Mouse (Mus musculus) intestine, embryonic 14.5 days (tissue): ENCODE results near the gene Unc13a. TPM values are rescaled to one million over a fixed set of nuclear protein-coding genes. Genes with fewer than 3 reads are reported as not detected.

Experiments used
- ATAC-seq: fragments of 200-750 bp; cut with Nextera tagmentation; replicated peaks from 2 replicates; pipeline ENCODE4 v1.8.0; 2017; ENCODE audit warnings: low read depth, moderate number of reproducible peaks, moderate TSS enrichment, moderate library complexity; ENCODE audit not compliant: low FRiP score, low TSS enrichment
- DNase-seq: peaks from one replicate; pipeline ENCODE4 v3.0.0-alpha.2; 2018; ENCODE audit warnings: low spot score
- H3K27ac ChIP-seq: fragments of 300-500 bp; sonication (generic); 2 replicates; pipeline ENCODE4 v1.5.1; 2014; ENCODE audit warnings: low read depth, mild to moderate bottlenecking, control low read depth
- H3K27me3 ChIP-seq: fragments of 300-500 bp; sonication (generic); replicated peaks from 2 replicates; pipeline ENCODE4 v1.6.1; 2014; ENCODE audit warnings: low read length, control low read depth; ENCODE audit not compliant: control insufficient read depth, insufficient read depth
- H3K36me3 ChIP-seq: fragments of 300-500 bp; sonication (generic); 2 replicates; pipeline ENCODE4 v1.6.1; 2014; ENCODE audit warnings: low read length, control low read depth; ENCODE audit not compliant: control insufficient read depth, insufficient read depth
- H3K4me1 ChIP-seq: fragments of 300-500 bp; sonication (generic); replicated peaks from 2 replicates; pipeline ENCODE4 v1.6.1; 2014; ENCODE audit warnings: low read length, control low read depth, mixed read lengths; ENCODE audit not compliant: control insufficient read depth, insufficient read depth
- H3K4me2 ChIP-seq: fragments of 300-500 bp; sonication (generic); 2 replicates; pipeline ENCODE4 v1.6.1; 2014; ENCODE audit warnings: low read length
- H3K4me3 ChIP-seq: fragments of 300-500 bp; sonication (generic); 2 replicates; pipeline ENCODE4 v1.5.1; 2014; ENCODE audit warnings: low read depth, low read length, control low read depth, mixed read lengths
- H3K9ac ChIP-seq: fragments of 300-500 bp; sonication (generic); 2 replicates; pipeline ENCODE4 v1.6.1; 2014; ENCODE audit warnings: mild to moderate bottlenecking, low read length
- H3K9me3 ChIP-seq: fragments of 300-500 bp; sonication (generic); 2 replicates; pipeline ENCODE4 v1.6.1; 2016; ENCODE audit warnings: low read length, control low read depth; ENCODE audit not compliant: control insufficient read depth
- WGBS: fragments of 180-500 bp; shearing (Covaris S2); extraction: QIAGEN DNeasy Blood & Tissue Kit; methylation state at CpG from one replicate; pipeline ENCODE4 v1.1.7; 2014; 5-methylcytosine and 5-hydroxymethylcytosine counted together
- polyA plus RNA-seq: library from polyadenylated mRNA; unstranded; fragments of >200 nt; fragmentation: Nextera tagmentation; extraction: Ambion mirVana; gene quantifications from 2 replicates; pipeline ENCODE4 v1.2.1, GENCODE M21; 2014

Unc13a gene
- polyA plus RNA-seq, 1 experiment from 2014 or later: 2.4 TPM

DNA sequence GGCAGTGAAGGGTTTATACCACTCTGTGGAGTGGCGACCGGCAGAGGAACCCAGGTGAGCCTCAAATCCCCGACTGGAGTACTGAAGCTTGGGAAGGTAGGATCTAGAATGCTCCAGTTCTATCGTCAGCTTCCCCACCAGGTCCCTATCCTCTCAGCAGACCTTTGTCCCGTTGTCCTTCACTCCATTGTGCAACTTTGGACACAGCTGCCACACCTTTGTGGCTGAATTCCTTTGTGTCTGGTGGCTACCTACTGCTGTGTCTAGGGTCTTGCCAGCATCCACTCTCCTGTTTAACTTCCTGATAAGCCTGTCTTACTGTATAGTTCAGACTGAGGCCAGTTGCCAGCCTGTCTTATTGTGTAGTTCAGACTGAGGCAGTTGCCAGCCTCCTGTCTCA is 59.4 kb downstream of the Unc13a start:
- WGBS: 40% methylated on average over 5 of the region's 5 CpGs

DNA sequence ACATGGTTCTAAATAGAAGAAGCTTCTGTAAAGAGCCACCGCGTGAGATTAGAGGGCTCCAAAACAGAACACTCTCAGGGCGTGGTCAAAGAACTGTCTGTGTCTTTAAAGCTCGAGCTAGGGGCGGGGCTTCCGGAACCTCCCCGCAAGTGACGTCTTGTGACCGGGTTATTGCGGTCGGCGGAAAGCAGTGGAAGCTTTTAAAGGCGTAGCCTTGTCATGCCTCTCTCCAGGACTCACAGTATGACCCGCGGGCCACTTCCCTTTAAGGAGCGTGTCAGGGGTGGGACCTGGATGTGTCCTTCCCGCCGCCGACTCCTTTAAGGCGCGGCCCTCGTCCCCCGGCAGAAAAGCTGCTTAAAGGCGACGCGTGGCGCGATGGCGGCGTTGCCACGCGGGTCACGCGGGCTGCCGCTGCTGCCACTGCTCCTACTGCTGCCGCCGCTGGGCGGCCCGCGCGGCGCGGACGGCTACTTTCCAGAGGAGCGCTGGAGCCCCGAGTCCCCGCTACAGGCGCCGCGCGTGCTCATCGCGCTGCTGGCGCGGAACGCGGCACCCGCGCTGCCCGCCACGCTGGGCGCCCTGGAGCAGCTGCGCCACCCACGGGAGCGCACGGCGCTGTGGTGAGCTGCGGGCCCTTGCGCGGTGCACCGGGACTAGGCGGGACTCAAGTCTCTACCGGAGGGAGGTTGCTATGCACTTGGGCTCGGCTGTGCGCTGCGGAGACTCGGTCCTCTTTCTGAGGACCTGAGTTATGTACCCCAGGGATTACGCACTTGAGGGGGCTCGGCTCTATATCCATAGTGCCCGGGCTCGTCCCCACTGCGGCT is 60.5 kb downstream of the Unc13a start, which contains the start of gene Colgalt1:
TSS of gene Colgalt1 (plus strand) at position 177 of the 830 bp plus-strand sequence.
- H3K9ac ChIP-seq: peak within 1 kb of the TSS; percentile 78
- no peaks in the 10 kb centered on the region for H3K27me3 ChIP-seq
- H3K36me3 ChIP-seq: peaks cover 32% of the 10 kb centered on the region
- H3K4me1 ChIP-seq: peaks cover 10% of the 10 kb centered on the region
- H3K9me3 ChIP-seq: no peaks in the 10 kb centered on the region
- peak within 1 kb of the TSS; percentile 83 for H3K4me2 ChIP-seq
- peak; percentile 96 for DNase-seq
- peak; percentile 99 for ATAC-seq
- H3K4me3 ChIP-seq: peak within 1 kb of the TSS; percentile 84
- peak within 1 kb of the TSS; percentile 84 for H3K27ac ChIP-seq
- under 1% methylated on average over 82 of the region's 82 CpGs for WGBS

More for the DNA sequence above, 59.4 kb downstream of the Unc13a start:
- Histone ChIP-seq H3K4me2 (peak overlapping the region; percentile 83), H3K9ac (peak overlapping the region; percentile 78), H3K9me3 (no peaks in the 10 kb centered on the region), H3K27ac (no peak overlapping the region), H3K27me3 (no peaks in the 10 kb centered on the region), H3K4me1 (peaks cover 10% of the 10 kb centered on the region), H3K4me3 (peak overlapping the region; percentile 84), H3K36me3 (peaks cover 42% of the 10 kb centered on the region)
- no peak for DNase-seq
- no peak for ATAC-seq

- Histone ChIP-seq H3K27ac (no peak overlapping the region), H3K9ac (no peak overlapping the region), H3K9me3 (no peaks in the 10 kb centered on the region), H3K36me3 (no peaks in the 10 kb centered on the region), H3K4me1 (peaks cover 14% of the 10 kb centered on the region), H3K4me3 (no peak overlapping the region), H3K4me2 (no peak overlapping the region), H3K27me3 (0 out of 2 replicates have a peak, but pooled peaks cover 6% of the 10 kb centered on the region)
- WGBS: 55% methylated on average over 7 of the region's 7 CpGs
- no peak for DNase-seq
- no peak for ATAC-seq
Observed at GRCm38 (mm10) chr8:71604021-71604420, 67.5 kb downstream of the Unc13a start.

DNA sequence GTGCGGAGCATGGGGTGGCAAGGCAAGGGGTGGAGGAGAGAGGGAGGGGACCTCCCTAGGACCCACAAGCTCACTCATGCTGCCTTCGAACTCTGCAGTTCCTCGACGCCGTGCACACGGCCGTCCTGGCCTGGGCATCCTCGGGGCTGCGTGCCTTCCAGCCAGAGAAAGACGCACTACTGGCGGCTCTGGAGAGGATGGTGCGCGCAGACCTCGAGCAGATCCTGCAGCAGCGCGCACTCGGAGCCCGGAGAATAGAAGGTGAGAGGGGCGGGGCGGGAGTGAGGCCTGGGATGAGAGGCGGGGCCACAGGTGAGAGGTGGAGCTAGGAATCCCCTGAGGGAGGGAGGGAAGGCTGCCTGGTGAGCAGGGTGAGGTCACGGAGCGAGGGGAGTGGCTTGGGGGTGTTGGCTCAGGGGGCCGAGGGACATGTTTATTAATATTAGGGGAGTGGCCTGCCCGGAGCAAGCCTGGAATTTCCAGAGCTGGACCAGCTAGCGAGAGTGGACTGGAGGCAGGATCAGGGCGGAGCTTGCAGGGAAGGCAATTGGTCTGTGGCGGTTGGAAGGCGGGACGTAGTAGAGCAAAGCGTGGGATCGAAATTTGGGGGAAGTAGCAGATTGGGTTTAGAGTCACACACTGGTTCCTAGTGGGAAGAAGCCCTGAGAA is 68.8 kb downstream of the Unc13a start:
- Histone ChIP-seq H3K4me3 (peak overlapping the region; percentile 29), H3K4me2 (peak overlapping the region; percentile 65), H3K9me3 (no peaks in the 10 kb centered on the region), H3K27ac (no peak overlapping the region), H3K27me3 (0 out of 2 replicates have a peak, but pooled peaks cover 6% of the 10 kb centered on the region), H3K9ac (peak overlapping the region; percentile 20), H3K4me1 (peaks cover 14% of the 10 kb centered on the region), H3K36me3 (no peaks in the 10 kb centered on the region)
- ATAC-seq (peak; percentile 87), DNase-seq (peak; percentile 89)
- under 1% methylated on average over 31 of the region's 32 CpGs for WGBS

DNA sequence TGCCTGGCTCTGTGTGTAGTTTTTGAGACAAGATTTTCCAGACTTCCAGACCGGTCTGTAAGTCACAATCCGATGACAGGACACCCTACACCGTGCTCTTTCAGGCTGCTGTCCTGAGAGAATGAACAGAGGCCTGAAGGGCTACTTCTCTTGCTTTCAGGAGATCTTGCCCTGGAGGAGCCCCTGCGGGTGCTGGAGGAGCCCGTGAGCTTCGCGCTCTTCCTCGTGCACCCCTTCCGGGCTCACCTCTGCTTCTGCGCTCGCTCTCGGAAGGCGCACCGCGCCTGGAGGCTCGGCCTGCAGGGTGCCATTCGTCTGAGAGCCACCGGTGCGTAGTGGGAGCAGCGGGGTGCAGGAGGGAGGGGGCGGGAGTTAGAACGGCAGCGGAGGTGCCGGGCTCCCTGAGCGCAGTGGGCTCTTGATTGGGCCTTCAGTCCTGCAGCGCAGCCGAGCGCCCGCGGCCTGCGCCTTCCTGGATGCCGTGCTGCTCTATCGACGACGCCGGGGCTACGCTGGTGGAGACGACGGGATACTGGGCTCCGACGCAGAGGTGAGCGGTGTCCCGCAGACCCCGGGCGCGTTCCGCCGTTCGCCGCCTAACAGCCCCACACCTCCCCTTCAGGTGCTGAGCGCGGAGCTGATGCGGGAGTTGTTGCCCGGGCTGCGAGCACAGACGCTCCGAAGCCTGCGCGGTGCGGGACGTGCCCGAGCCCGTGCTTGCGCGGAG is 69.5 kb downstream of the Unc13a start:
- H3K9ac ChIP-seq: peak overlapping the region; percentile 20
- peak; percentile 0; the same call in 1 of the 2 replicates for ATAC-seq
- WGBS: 4% methylated on average over 56 of the region's 65 CpGs

DNA sequence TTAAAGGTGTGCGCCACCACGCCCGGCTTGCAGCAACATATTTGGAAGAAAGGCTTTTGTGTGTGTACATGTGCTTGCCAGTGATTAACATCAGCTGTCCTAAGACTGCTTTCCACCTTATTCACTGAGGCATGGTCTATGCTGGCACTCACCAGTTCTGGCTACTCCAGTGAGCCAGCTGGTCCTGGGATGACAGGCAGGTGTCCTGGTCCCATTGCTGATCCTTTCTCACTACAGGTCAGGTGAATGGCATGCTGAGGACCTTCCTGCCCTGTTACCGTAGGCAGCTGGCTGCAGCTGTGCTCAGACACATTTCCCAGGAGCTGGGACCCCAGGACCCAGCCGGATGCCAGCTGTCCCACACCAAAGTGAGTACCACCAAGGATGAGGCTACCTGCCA is 72.7 kb downstream of the Unc13a start:
- H3K9me3 ChIP-seq: no peaks in the 10 kb centered on the region
- WGBS: 90% methylated on average over 5 of the region's 5 CpGs
- H3K4me3 ChIP-seq: no peak overlapping the region
- ATAC-seq: no peak
- H3K4me1 ChIP-seq: peaks cover 14% of the 10 kb centered on the region
- H3K27ac ChIP-seq: no peak overlapping the region
- H3K36me3 ChIP-seq: no peaks in the 10 kb centered on the region; the same call in 1 of the 2 replicates
- H3K4me2 ChIP-seq: no peak overlapping the region
- 0 out of 2 replicates have a peak, but pooled peaks cover 6% of the 10 kb centered on the region for H3K27me3 ChIP-seq
- no peak for DNase-seq
- no peak overlapping the region for H3K9ac ChIP-seq

More for the DNA sequence above, 69.5 kb downstream of the Unc13a start:
- Histone ChIP-seq H3K36me3 (no peaks in the 10 kb centered on the region), H3K4me3 (peak overlapping the region; percentile 29), H3K27me3 (0 out of 2 replicates have a peak, but pooled peaks cover 6% of the 10 kb centered on the region), H3K9me3 (no peaks in the 10 kb centered on the region), H3K4me1 (peaks cover 14% of the 10 kb centered on the region), H3K4me2 (peak overlapping the region; percentile 65), H3K27ac (no peak overlapping the region)
- peak; percentile 79 for DNase-seq

DNA sequence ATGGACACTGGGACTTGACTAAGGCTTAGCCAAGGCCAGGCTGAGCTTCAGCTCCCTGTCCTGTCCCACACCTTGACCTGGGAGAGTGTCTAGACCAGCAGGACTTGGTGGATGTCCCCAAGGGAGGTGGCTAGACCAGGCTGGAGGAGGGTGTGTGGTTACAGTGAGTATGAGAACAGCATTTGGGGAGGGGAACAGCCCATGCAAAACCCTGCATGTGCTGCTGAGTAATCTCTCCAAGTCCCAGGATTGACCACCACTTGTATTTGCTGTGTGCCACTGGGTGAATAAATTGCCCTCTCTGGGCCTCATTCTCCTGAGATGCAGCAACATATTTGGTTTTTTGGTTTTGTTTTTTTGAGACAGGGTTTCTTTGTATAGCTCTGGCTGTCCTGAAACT is 73.2 kb downstream of the Unc13a start:
- Histone ChIP-seq H3K9ac (no peak overlapping the region), H3K27ac (no peak overlapping the region), H3K4me2 (no peak overlapping the region), H3K4me3 (no peak overlapping the region), H3K4me1 (peaks cover 11% of the 10 kb centered on the region), H3K36me3 (no peaks in the 10 kb centered on the region; the same call in 1 of the 2 replicates), H3K27me3 (0 out of 2 replicates have a peak, but pooled peaks cover 6% of the 10 kb centered on the region), H3K9me3 (no peaks in the 10 kb centered on the region)
- ATAC-seq (no peak), DNase-seq (no peak)

GRCm38 (mm10) chr8:71597451-71597850 is 74.1 kb downstream of the Unc13a start, which contains the start of gene Fam129c:
Gene Fam129c, plus strand, starts transcription at chr8:71597648.
- H3K4me3 ChIP-seq: no peak within 1 kb of the TSS
- no peak within 1 kb of the TSS for H3K4me2 ChIP-seq
- H3K9ac ChIP-seq: no peak within 1 kb of the TSS
- peaks cover 10% of the 10 kb centered on the region for H3K4me1 ChIP-seq
- H3K27ac ChIP-seq: no peak within 1 kb of the TSS
- WGBS: 70% methylated on average over 3 of the region's 3 CpGs
- no peaks in the 10 kb centered on the region for H3K9me3 ChIP-seq
- no peak for ATAC-seq
- H3K36me3 ChIP-seq: no peaks in the 10 kb centered on the region; the same call in 1 of the 2 replicates
- no peak for DNase-seq
- 0 out of 2 replicates have a peak, but pooled peaks cover 4% of the 10 kb centered on the region for H3K27me3 ChIP-seq
